Mouse (Mus musculus) G1E (cell line): ENCODE results near the gene Fam98c. TPM values are rescaled to one million over a fixed set of nuclear protein-coding genes. Genes with fewer than 3 reads are reported as not detected.
"Not testable (repeated sequence)": the region's sequence is repeated elsewhere in the genome, so short reads cannot be mapped to it uniquely, and the experiment has no call there.

ENCODE experiments used
- ATAC-seq: 2 replicates; pipeline ENCODE4 v1.8.0; 2016; ENCODE audit warnings: mild to moderate bottlenecking; ENCODE audit not compliant: insufficient number of reproducible peaks, poor library complexity, low FRiP score, severe bottlenecking; ENCODE audit errors: extremely low read depth
- DNase-seq: peaks from one replicate; pipeline ENCODE4 v3.0.0; 2012; ENCODE audit warnings: low spot score
- H3K27me3 ChIP-seq: 2 replicates; pipeline ENCODE4 v1.6.1; 2012; ENCODE audit warnings: mild to moderate bottlenecking, low read length, inconsistent platforms; ENCODE audit not compliant: insufficient read depth
- H3K36me3 ChIP-seq: replicated peaks from 2 replicates; pipeline ENCODE3; 2012; ENCODE audit warnings: mild to moderate bottlenecking, inconsistent platforms
- H3K4me1 ChIP-seq: 2 replicates; pipeline ENCODE4 v1.6.1; 2012; ENCODE audit warnings: low read depth, low read length, inconsistent platforms, mixed read lengths; ENCODE audit not compliant: insufficient read depth
- H3K4me3 ChIP-seq: 2 replicates; pipeline ENCODE4 v1.5.1; 2012; ENCODE audit warnings: low read depth, mild to moderate bottlenecking, inconsistent platforms, low read length, moderate library complexity, mixed read lengths
- H3K9me3 ChIP-seq: replicated peaks from 2 replicates; pipeline ENCODE4 v1.6.1; 2012; ENCODE audit warnings: inconsistent platforms
- CTCF ChIP-seq: IDR thresholded peaks from 2 replicates; pipeline ENCODE4 v1.5.1; 2012; ENCODE audit warnings: low read depth, low read length, inconsistent platforms, mixed read lengths
- GATA1 ChIP-seq: IDR thresholded peaks from 2 replicates; pipeline ENCODE4 v1.6.1; 2012; ENCODE audit warnings: borderline replicate concordance, low read length, inconsistent platforms, mixed read lengths
- GATA2 ChIP-seq: IDR thresholded peaks from 2 replicates; pipeline ENCODE4 v1.6.1; 2012; ENCODE audit warnings: low read depth, low read length, inconsistent platforms, borderline replicate concordance
- POLR2AphosphoS5 ChIP-seq: IDR thresholded peaks from 2 replicates; pipeline ENCODE4 v1.6.1; 2012; ENCODE audit warnings: low read depth, low read length, inconsistent platforms; ENCODE audit not compliant: insufficient replicate concordance
- TAL1 ChIP-seq: conservative IDR thresholded peaks from 2 replicates; pipeline ENCODE4 v1.6.1; 2012; ENCODE audit warnings: low read depth, low read length, inconsistent platforms, mixed read lengths
- polyA plus RNA-seq: library from polyadenylated mRNA; stranded (reverse); fragments of >175 nt; gene quantifications from 2 replicates; pipeline ENCODE4 v1.2.3, GENCODE M21; 2012
- total RNA-seq, 2 experiments: library from RNA; stranded (forward) in 1 of 2; stranded (reverse) in 1 of 2; fragments of 200-1000 nt in 1 of 2; fragments of >200 nt in 1 of 2; fragmentation: Nextera tagmentation in 1 of 2; gene quantifications; 2 replicates each; pipeline ENCODE4 v1.2.3; 2014 to 2017

The Fam98c gene
- total and polyA plus RNA-seq, 3 experiments = 21.9 to 70.4 (median 33.9) TPM

- no peak overlapping the region; the same call in 1 of the 2 replicates for H3K4me3 ChIP-seq
- no peaks in the 10 kb centered on the region for H3K36me3 ChIP-seq
- ATAC-seq (peak; percentile 60), DNase-seq (peak; percentile 43)
- H3K9me3 ChIP-seq = no peaks in the 10 kb centered on the region
- TF ChIP-seq GATA1 (no peak), TAL1 (no peak), GATA2 (no peak), POLR2AphosphoS5 (no peak), CTCF (no peak)
- peaks cover 10% of the 10 kb centered on the region for H3K27me3 ChIP-seq
- peaks cover 47% of the 10 kb centered on the region for H3K4me1 ChIP-seq
Observed at GRCm38 (mm10) chr7:29144006-29144405, 12.0 kb downstream of the Fam98c start.

GRCm38 (mm10) chr7:29141416-29141815, 14.6 kb downstream of the Fam98c start:
- no peak for ATAC-seq
- H3K4me1 ChIP-seq = peaks cover 41% of the 10 kb centered on the region

GRCm38 (mm10) chr7:29139237-29139636, 16.8 kb downstream of the Fam98c start:
- Histone ChIP-seq H3K4me1 (peaks cover 38% of the 10 kb centered on the region), H3K27me3 (peaks cover 21% of the 10 kb centered on the region; the same call in 1 of the 2 replicates)
- not testable (repeated sequence) for H3K9me3 ChIP-seq, DNase-seq, H3K4me3 ChIP-seq, H3K36me3 ChIP-seq, ATAC-seq

More at GRCm38 (mm10) chr7:29141416-29141815, 14.6 kb downstream of the Fam98c start:
- Histone ChIP-seq H3K27me3 (peaks cover 14% of the 10 kb centered on the region; the same call in 1 of the 2 replicates), H3K36me3 (no peaks in the 10 kb centered on the region), H3K4me3 (no peak overlapping the region), H3K9me3 (no peaks in the 10 kb centered on the region)
- no peak for DNase-seq
- TF ChIP-seq POLR2AphosphoS5 (no peak), GATA2 (no peak), CTCF (no peak), GATA1 (no peak), TAL1 (no peak)

- Histone ChIP-seq H3K36me3 (no peaks in the 10 kb centered on the region), H3K27me3 (peaks cover 19% of the 10 kb centered on the region; the same call in 1 of the 2 replicates), H3K4me1 (peaks cover 34% of the 10 kb centered on the region), H3K4me3 (no peak overlapping the region), H3K9me3 (no peaks in the 10 kb centered on the region)
- DNase-seq (no peak), ATAC-seq (no peak)
- TF ChIP-seq POLR2AphosphoS5 = no peak
- TF ChIP-seq CTCF = no peak
- TF ChIP-seq GATA2 = no peak
- no peak for TF ChIP-seq GATA1
- TF ChIP-seq TAL1 = no peak
Observed at GRCm38 (mm10) chr7:29137429-29137828, 18.6 kb downstream of the Fam98c start.

GRCm38 (mm10) chr7:29134693-29135386, 21.2 kb downstream of the Fam98c start, which contains the start of gene Rasgrp4:
TSS of gene Rasgrp4 (plus strand) at chr7:29134851.
- TF ChIP-seq CTCF = no peak
- TF ChIP-seq TAL1 = no peak
- no peak for TF ChIP-seq POLR2AphosphoS5
- no peak for TF ChIP-seq GATA1
- no peak for TF ChIP-seq GATA2
- ATAC-seq (peak; percentile 75), DNase-seq (peak; percentile 83)
- peaks cover 26% of the 10 kb centered on the region for H3K4me1 ChIP-seq
- no peaks in the 10 kb centered on the region for H3K36me3 ChIP-seq
- H3K27me3 ChIP-seq = peaks cover 22% of the 10 kb centered on the region; the same call in 1 of the 2 replicates
- no peaks in the 10 kb centered on the region for H3K9me3 ChIP-seq
- H3K4me3 ChIP-seq = peak within 1 kb of the TSS; percentile 53

- DNase-seq = no peak
- TF ChIP-seq GATA2 = no peak
- peaks cover 22% of the 10 kb centered on the region; the same call in 1 of the 2 replicates for H3K27me3 ChIP-seq
- H3K4me3 ChIP-seq = no peak overlapping the region; the same call in 1 of the 2 replicates
- no peak for ATAC-seq
- H3K9me3 ChIP-seq = no peaks in the 10 kb centered on the region
- H3K36me3 ChIP-seq = no peaks in the 10 kb centered on the region
- peaks cover 26% of the 10 kb centered on the region for H3K4me1 ChIP-seq
Observed at GRCm38 (mm10) chr7:29134230-29134629, 21.8 kb downstream of the Fam98c start.

- Histone ChIP-seq H3K4me3 (no peak overlapping the region), H3K27me3 (peaks cover 14% of the 10 kb centered on the region), H3K36me3 (no peaks in the 10 kb centered on the region), H3K4me1 (peaks cover 23% of the 10 kb centered on the region), H3K9me3 (no peaks in the 10 kb centered on the region)
- no peak for ATAC-seq
- no peak for DNase-seq
- TF ChIP-seq CTCF = peak; percentile 23; the same call in 1 of the 2 replicates
- no peak for TF ChIP-seq GATA2
Observed at GRCm38 (mm10) chr7:29128725-29129124, 27.3 kb downstream of the Fam98c start.
